Mouse (Mus musculus) brain, adult 2 months (tissue): ENCODE results near the gene Aldh5a1.

Experiments used
- DNase-seq: peaks from one replicate; pipeline ENCODE4 v3.0.0; 2011; ENCODE audit warnings: low read depth, low spot score

Aldh5a1 gene

DNA sequence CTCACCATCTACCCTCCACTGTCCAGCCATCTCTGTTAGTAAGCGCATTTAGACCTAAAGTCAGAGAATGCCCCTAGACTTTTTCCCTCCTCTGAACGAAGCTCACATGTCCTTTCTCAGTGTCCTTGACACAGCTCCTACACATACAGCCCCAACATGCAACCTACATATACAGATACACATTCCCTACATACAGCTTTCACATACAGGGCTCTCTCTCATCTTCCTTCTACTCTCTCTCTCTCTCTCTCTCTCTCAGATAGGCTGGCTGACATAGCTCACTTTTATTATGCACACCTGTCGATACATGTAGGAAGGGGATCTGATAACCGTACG is 721 bp downstream of the Aldh5a1 start:
- no peak for DNase-seq

DNA sequence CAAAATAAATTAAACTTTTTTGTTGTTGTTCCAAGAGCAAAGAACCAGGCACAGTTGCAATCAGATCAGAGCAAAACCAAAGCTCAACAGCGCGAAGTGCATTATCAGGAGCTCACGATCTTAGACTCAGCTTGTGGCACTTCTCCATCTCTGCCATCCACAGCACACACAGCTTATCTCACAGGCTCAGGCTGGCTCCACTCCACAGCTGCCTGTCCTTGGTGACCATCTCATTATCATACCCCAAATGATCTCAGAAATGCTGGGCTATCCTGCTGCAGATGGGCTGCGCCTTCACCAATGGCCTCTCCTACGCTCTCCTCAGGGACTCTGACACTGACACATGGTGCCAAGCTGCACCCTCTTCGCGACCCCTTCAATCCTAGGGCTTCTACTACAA is 4.3 kb downstream of the Aldh5a1 start:
- peak; percentile 23 for DNase-seq

DNA sequence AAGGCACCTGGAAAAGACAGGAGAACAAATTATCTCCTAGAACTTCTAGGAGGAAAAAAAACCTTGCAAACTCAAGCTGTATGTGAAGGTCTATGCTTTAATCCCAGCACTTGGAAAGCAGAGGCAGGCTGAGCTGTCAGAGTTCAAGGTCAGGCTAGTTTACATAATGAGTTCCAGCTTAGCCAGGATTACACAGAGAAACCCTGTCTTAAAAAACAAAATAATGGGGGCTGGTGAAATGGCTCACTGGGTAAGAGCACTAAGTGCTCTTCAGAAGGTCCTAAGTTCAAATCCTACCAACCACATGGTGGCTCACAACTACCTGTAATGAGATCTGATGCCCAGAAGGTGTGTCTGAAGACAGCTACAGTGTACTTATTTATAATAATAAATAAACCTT is 6.9 kb downstream of the Aldh5a1 start:
- DNase-seq: no peak

DNA sequence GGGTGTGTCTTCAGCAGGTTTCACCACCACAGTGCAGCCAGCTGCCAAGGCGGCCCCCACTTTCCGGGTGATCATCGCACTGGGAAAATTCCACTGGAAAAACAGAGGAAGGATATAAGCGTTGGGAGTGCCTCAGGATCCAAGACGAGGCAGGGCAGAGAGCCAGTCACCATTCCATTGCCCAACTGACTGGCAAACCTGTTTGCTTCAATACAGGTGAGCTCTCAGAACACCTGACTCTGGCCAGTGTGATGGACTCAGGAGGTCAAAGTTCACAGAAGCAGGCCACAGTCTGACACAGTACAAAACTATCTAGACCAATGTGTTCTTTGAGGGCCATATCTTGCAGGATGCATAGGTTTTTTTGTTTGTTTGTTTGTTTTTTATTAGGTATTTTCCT is 13.5 kb downstream of the Aldh5a1 start:
- no peak for DNase-seq

DNA sequence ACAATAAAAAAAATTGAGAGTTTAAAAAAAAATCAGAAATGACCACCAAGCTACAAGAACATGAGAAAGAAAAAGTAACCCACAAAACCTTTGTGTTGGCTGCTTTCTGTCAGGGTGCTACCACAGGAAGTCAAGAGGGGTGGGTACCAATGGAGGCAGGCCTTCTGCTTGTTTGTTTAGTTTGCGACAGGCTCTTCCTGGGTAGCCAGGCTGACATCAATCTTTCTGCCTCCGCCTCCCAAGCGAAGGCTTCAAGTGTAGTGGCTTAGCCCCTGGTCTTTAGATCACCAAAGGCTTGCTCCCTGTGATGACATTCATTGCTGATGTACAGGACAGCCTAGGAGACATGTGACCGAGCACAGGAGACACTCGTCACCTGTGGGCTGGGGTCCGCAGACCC is 16.2 kb downstream of the Aldh5a1 start:
- DNase-seq: no peak

DNA sequence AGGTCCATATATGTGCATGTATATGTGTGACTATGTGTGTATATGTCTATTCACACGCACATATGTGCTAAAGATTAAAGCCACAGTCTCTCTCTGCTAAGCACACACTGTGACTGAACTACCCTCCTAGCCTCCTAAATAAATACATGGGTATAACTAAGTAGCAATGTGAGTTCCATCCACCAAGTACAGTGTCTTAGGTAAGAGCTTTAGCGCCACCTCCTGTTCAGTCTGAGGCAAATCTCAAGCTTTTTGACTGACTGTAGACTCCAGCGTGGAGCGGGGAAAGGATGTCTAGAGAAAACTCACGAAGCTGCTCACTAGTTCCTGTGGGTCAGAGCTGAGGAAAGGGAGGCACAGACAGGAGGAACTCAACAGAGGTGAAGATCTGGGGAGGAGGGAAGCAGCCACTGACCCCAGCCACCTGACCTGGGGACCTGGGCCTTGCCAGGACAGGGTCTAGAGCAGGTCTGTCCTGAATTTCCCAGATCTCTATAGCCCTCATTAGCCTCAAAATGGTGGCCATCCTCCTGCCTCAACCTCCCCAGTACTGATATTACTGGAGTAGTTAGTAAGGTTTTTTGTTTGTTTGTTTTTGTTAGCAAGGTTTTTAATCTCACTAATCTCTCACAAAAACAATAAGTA is 17.0 kb downstream of the Aldh5a1 start:
- DNase-seq: peak; percentile 82

DNA sequence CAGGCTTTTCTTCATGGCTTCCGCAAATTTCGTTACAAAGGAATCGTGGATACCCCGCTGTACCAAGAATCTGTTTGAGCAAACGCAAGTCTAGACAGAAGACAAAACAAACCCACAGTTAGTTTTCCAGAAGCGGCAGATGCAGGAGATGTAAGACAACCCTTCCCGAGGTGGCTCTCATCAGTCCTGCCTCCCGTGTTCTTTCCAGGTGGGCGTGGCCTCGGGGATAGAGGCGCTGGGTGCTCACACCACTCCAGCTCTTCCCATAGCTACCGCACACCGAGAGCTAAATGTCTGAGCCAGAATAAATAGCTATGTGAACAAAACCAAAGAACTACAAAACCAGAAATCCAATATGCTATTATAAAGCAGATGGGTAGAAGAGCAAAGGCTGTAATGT is 21.6 kb downstream of the Aldh5a1 start:
- DNase-seq: no peak

DNA sequence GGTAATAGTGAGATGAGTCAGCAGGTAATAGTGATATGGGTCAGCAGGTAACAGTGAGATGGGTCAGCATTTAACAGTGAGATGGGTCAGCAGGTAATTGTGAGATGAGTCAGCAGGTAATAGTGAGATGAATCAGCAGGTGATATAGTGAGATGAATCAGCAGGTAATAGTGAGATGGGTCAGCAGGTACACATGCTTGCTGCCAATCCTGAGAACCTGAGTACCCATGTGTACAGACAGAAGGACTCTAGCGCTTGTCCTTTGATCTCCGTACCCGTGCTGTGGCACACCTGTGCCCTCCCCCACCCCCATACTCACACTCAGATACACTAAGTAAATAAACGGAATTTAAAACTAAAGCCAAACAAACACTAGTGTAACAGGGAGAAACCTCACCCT is 22.5 kb downstream of the Aldh5a1 start:
- no peak for DNase-seq

DNA sequence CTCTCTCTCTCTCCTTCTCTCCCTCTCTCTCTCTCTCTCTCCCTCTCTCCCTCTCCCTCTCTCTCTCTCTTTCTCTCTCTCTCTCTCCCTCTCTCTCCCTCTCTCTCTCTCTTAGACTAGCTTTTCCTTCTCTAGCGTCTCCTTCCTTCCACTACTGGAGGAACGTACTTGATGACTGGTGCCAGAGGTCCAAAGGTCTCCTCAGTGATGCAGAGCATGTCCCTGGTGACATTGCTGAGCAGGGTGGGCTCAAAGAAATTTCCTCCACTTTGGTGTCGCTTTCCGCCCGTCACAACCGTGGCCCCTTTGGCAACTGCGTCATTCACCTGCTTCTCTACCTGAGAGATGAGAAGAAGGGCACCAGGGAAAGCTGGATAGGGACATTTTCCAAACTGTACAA is 23.9 kb downstream of the Aldh5a1 start:
- DNase-seq: no peak

DNA sequence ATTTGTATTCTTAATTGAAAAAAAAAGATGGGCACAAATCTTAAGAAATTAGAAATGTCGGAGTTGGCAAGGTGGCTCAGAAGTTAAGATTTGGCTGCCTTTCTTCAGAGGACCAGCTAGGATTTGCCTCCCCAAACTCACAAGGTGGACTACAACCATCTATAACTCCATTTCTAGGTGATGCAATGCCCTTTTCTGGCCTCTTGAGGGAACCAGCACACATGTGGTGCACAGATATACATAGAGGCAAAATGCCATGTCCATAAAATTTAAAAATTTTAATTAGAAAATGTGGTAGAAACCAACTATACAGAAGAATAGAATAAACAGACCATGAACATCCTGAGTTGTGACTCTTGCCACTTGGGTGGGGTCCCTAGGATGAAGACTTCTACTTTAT is 28.3 kb downstream of the Aldh5a1 start:
- DNase-seq: no peak

DNA sequence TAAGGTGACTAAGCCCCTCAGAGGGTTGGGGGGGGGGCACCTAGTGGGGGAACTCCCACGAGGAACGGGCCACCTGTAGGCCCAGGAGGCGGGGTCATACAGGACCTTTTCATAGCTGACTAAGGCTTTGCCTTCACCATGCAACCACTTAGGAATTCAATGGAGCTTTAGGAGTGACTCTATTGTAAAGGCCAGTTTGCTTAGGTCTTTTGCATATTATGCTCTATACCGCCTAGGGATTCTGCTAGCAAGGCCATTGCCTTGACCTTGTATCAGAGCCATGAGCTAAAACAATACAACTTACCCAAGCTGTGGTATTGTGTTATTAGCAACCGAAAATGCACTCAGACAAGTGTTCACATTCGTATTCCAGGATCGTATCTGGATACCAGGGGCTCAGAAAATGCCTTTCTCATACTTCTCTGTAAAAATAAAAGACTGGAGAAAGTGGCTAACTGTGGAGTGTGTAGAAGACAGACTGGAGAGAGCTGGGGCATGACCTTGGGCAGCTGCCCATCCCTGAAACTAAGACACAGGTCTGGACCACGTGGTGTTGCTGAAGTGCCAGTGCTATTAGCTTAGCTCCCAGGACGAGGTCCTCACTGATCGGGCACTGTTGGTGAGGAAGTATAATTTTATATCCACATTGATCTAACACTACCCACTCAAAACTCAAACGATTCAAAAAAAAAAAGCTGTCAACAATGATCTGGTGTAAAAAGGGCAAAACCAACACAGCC is 30.5 kb downstream of the Aldh5a1 start:
- no peak for DNase-seq

DNA sequence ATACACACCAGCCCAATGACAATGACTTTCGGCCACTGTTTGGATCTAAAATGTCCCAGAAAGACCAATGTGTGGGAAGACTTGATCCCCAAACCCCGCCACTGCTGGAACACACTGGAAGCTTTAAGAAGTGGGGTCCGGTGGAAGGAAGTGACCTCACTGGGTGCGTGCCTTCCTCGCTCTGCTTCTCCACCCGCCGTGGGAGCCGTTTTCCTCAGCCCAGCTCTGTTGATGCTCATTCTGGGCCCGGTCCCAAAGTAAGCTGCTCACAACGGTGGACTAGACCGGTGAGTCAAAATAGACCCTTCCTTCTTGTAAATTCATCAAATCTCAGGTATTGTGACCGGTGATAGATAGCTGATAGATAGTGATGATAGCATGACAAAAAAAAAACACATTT is 32.0 kb downstream of the Aldh5a1 start:
- DNase-seq: no peak

DNA sequence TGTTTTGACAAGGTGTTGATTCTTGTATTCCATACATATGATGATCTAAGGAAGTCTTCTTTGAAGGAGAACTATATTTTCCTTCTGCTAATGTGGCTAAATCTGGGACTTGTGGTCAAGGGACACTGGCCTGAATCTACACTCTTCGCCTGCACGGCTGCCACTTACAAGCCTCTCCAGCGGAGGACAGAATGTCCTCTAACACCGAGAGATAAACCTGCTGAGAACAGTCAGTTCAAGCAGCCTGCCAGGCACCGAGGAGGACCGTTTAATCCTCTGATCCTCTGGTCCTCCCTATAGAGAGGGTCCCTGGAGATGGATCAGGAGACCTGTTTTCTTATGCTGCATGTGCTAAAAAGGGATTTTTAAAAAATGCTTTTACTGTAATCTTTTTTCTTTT is 34.0 kb downstream of the Aldh5a1 start:
- peak; percentile 32 for DNase-seq

DNA sequence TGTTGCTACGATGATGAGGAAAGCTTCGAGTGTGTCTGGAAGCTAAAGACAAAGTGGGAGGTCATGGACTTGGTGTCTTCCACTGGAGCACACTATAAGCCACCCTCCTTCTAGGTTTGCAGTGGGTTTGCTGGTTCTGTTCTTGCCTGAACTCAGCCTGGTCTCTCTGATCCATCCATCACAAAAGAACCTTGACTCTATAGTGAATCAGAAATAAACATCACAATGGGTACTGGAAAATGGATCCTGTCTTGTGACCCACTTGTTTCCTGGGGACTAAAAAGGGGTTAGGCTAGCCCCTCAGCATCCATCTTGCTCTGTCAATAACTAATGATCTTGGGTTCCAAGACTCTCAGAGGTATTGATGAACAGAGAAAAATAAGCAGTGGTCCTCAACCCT is 35.5 kb downstream of the Aldh5a1 start:
- DNase-seq: no peak

DNA sequence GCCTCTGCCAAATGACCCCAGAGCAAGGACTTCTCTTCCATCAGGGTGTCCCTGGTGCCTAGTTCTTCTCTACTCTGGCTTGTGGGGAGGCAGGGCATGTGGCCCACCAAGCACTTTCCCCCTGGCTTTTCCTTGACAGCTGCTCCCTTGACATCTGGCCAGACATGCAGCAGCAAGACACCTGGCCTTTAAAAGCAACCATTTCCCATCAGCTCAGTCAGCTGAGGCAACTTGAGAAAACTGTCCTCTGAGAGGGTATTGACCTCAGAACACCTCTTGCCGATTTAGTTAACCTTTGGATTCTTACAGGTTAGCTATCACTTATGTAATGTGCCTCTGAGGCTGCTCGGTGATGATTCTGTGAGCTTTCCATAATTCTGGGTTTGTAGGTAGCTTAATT is 43.6 kb downstream of the Aldh5a1 start:
- no peak for DNase-seq

DNA sequence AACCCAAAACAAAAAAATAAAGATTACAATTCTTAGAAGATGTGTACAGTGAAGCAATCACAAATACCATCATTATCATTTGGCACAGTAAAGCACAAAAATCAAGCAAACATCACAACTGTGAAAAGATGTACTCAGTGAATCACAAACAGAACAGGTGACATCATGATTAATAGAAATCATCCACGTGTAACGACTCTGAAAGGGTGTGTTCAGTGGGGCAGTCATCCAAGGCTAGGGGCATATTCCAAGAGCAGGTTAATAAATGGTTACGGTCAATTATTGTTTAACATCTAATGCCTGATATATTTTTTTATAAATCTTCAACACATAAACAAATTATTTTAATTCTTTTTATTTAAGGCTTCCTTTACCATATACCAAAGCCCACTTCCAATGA is 44.9 kb downstream of the Aldh5a1 start:
- no peak for DNase-seq

DNA sequence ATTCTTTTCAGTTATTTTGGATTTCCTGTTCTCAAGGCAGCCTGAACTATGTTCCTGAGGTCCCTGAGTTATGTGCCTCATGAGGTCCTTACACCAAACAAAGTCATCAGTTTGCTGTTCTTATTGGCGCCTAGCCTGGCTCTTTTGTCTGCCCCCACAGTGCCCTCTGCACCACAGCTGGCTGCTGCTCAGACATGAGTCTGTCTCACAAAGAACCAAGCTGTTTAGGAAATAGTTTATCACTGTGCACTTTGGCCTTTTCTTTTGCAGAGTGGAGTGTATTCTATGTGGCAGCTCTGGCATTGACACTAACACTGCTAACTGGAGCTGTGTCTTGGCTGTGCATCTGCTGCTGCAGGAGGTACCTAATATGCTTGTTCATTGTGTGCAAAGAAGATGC is 47.9 kb downstream of the Aldh5a1 start:
- DNase-seq: no peak

DNA sequence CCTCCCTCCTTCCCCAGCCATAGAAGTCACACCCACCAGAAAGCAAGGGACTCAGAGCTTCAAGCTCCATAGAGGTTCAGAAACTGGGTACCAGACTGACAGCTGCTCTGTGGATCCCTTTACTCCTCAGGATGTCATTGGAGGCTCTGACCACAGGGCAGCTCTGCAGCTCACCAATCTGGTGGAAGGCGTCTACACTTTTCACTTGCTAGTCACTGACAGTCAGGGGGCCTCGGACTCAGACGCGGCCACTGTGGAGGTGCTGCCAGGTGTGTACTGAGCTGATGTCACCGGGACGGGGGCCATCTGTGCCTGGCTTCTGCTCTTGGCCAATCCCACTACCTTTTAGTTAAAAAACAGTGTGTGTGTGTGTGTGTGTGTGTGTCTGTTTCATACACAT is 55.0 kb downstream of the Aldh5a1 start:
- no peak for DNase-seq

DNA sequence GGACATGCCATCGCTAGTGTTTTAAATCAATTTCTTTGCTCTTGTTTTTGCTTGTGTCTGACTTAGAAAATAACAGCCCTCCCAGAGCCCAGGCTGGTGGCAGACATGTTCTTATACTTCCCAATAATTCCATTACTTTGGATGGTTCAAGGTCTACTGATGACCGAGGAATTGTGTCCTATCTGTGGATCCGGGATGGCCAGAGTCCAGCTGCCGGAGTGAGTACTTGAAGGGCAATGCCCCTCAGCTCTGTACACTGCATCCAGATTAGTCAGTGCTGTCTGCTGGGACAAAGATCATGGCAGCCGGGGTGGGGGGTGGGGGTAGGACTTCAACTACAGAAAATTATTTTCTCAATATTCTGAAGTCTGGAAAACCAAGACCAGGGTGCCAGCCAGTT is 56.8 kb downstream of the Aldh5a1 start:
- no peak for DNase-seq

DNA sequence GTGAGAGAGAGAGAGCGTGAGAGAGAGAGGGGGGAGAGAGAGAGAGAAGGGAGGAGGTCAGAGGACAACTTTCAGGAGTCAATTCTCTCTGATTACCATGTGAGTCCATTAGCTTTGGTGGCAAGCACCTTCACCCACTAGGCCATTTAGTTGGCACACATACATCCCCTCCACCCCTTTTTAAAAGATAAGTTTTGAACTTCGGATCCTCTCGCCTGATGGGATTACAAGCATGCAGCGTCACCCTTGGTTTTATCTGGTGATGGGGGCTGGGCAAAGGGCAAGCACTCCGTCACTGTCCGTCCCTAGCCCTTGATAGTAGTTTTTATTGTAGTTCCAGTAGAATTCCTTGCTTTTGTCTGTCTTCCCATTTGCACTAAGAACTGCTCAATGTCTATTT is 57.3 kb downstream of the Aldh5a1 start:
- no peak for DNase-seq

DNA sequence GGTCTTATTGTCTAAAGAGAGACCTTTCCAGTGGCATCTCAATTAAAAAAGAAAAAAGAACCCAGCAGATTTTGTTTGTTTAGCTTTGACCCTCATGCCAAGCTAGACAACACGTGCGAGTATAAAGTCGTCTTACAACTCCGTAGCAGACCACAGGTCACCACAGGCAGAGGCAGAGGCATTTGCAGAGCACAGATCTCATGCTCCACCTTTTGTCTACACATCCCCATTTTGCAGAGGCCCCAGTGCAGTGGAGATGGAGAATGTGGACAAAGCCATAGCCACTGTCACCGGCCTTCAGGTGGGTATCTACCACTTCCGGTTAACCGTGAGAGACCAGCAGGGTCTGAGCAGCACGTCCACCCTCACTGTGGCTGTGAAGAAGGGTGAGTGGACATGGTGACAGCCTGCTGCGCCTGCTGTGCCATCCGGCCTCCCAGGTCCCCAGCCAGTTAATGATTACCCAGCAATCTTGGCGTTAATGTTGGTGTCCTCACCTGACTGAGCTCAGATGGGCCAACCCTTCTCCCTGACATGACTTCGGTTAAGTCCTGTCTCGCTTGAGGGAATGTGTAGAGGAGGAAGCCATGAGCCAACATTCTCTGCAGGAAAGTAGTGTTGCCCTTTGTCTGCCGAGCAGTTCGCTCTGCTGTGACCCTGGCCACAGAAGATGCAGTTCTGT is 58.0 kb downstream of the Aldh5a1 start:
- DNase-seq: no peak

DNA sequence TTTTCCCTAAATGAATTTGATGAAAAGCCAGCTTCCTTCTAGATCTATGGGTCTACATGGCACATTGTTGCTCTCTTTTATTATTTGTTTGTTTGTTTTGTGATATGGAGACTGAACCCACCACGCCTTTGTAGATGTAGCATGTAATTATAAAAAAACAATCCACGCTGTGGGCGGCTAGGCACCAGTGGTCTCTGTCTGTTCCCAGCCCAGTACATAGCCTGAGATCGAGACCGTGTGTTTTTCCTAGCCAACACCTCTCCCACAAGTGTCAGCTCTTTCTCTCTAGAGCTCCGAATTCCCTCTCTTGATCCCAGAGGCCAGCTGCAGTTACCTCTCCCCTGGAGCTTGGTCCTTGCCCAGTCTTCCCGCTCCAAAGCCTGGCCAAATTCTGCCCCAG is 69.2 kb downstream of the Aldh5a1 start:
- DNase-seq: no peak

DNA sequence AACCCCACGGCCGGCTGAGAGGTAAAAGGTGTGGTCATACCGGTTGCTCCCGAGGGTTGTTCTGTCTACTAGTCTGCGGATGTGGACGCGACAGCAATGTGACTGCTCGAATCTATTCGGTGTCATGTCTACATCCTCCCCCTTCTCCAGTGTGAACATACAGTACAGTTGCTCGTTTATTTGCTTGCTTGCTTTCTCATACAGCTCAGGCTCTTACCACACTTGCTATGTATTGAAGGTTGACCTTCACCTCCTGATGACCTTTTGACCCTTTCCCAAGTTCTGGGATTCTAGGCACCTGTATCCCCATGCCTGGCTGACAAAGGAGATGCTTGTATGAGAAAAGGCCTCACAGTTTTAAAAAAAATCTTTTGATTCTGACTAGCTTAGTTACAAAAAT is 69.7 kb downstream of the Aldh5a1 start:
- DNase-seq: no peak
